Mouse (Mus musculus): ENCODE data around the gene Setdb1.

Setdb1 gene

DNA sequence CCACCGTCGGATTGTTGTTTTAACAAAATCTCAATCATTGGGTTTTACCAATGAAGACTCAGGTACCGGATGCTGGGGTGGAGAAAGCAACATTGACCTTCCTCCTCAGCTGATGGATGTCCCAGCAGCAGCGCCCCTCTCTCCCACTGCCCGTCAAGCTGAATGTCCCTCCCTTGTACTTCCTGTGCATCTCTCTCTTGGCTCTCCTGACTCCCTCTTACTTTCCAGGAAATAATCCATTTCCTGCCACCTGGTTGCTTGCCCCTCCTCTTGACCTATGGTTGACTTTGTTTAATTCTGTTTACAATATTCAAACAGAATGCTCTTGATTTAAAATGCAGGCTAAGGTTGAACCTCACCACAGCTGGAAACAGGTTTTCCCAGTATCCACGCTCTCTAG lies 66.8 kb downstream of the Setdb1 start:
- no peak for DNase-seq

DNA sequence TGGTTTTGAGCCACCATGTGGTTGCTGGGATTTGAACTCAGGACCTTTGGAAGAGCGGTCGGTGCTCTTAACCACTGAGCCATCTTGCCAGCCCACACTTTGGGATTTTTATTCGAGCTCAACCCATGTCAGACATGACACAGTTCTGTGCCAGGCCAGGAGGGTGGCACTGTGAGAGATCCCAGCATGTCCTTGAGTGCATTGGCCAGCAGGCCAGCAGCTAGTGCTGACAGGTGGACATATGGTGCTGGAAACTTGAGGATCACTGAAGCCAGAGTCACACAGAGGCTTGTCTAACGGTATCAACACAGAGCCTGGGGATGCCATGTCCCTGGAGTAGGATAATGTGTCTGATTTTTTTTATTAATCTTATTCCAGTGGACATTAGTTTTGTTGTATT lies 67.6 kb downstream of the Setdb1 start:
- DNase-seq: peak; percentile 78 to 87

DNA sequence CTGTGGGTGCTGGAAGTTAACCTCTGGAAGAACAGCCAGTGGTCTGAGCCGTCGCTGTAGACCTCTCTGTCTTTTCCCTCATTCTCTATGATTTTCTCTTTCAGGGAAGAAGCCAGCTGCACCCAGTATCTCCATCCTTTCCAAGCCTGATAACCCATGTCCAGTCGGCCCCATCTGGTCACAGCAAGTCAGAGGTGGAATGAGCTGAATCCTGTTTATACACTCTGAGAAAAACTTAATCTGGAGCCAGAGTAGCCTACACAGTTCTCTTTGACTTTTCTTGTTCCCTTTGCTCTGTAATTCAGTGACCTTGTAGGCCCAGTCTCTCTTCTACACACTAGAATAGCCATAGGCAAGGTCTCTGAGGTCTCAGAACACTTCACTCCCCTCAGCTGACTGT lies 69.5 kb downstream of the Setdb1 start:
- DNase-seq: no peak

DNA sequence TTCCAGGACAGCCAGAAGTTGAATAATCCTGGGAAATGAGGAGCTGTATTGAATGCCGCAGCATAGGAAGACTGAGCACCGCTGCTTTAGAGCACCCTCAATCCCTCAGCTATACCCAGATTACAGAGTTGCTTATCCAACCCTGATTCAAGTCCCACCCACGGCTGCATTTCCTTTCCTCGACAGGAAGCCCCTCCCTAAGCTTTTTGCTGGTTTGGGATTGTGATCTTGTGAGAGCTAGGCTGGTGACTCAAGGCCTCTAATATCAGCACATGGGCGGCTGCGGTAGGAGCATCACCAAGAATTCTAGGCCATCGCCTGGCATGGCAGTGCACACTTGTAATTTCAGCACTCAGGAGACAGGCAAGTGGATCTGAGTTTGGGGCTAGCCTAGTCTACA lies 70.5 kb downstream of the Setdb1 start:
- DNase-seq: no peak

DNA sequence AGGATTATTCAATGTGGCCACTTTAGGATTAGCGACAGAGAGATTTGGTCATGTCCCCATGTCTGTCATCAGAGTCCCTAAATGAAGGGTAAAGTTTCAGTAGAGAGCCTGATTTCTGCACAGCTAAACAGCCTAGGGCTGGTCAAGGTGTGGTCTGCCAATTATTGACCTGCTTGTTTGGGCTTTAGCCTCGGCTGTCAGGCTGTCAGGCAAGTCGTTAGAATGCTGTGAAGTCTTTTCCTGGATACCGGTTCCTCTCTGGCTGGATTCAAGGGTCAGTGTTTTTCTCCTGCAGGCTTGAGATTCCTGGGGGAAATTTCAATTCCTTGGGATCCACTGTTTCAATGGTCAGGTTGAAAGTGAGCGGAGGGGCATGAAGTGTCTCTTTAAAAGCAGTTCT lies 71.0 kb downstream of the Setdb1 start:
- no peak for DNase-seq

DNA sequence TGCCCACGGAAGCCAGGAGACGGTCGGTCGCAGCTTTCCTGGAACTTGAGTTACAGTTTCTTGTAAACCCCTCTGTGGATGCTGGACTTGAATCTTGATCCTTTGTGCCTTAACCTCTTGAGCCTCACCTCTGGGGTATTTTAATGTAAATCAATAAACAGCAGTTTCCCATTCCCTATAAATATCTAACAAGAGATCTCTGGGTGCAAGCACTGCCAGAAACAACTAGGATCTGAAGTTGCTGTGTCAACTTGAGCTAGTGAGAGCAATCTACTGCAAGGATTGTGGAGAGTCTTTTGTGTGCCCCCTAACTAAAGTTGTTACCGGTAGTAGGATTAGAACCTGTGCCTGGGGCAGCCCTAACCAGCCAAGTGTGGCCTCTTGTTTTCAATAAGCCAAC lies 71.6 kb downstream of the Setdb1 start:
- DNase-seq: no peak

DNA sequence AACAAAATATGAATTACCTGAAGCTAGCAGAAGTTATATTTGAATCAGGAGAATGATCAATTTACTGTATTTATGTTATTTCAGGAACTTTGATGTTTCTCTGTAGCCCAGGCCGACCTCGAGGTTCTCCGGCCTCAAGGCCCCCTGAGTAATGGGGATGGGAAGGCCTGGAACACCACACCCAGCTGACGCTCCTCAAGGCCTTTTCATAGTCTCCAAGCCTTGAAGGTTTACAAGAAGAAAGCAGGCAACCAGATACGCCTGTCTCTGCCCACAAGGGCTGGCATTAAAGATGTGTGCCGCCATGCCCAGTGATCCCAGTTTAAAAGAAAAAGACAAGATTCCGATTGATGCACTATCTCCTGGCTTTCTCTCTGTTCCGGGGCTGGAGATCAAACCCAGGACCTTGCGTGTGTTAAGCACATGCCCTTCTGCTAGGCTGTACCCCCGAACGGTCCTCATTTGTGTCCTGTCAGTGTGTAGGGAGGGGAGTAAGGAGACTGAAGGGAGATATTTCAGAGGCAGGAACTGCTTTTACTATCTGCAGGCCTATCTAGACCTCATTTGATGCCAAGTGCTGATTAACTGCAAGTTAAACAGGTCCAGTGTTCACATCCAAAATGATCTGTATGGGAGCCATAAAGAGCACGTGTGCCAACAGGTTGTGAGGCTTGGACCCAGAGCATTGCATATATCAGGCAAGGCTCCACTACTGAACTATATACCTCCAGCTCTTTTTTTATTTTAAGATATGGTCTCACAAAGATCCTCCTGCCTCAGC lies 72.3 kb downstream of the Setdb1 start:
- no peak for DNase-seq

DNA sequence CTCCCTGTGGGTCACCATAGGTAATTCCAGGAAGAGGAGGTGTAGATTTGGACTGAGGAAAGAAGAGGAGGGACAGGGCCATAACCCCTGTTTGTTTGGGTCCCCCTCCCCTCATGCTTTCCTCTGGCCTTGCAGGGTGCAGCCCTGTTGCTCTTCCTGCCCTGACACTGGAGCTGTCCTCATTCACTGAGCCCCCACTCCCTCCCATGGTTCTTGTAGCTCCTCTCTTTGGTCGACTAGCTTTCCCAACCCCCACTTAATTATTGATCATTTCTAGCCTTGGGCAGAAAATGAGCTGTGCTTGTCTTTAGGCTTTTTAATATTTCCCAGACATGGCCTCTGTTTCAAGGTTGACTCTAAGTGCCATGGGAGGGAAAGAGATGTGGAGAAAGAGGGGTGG lies 72.9 kb downstream of the Setdb1 start:
- DNase-seq: no peak

DNA sequence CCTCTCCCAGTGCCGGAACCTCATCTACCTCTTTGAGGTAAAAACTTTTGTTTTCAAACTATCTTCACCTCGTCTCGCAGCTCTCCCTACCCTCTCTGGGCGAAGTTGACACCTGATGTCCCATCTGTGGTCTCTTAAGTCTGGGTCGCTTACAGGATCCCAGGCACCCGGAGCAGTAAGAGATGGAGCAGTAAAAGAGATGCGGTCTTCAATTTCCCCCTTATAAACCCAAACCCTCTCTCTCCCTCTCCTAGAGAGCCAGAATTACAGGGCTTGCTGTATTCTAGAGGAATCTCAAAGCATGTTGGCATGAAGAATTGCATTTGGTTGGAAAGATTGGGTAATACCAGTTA lies 73.4 kb downstream of the Setdb1 start:
- no peak for DNase-seq

DNA sequence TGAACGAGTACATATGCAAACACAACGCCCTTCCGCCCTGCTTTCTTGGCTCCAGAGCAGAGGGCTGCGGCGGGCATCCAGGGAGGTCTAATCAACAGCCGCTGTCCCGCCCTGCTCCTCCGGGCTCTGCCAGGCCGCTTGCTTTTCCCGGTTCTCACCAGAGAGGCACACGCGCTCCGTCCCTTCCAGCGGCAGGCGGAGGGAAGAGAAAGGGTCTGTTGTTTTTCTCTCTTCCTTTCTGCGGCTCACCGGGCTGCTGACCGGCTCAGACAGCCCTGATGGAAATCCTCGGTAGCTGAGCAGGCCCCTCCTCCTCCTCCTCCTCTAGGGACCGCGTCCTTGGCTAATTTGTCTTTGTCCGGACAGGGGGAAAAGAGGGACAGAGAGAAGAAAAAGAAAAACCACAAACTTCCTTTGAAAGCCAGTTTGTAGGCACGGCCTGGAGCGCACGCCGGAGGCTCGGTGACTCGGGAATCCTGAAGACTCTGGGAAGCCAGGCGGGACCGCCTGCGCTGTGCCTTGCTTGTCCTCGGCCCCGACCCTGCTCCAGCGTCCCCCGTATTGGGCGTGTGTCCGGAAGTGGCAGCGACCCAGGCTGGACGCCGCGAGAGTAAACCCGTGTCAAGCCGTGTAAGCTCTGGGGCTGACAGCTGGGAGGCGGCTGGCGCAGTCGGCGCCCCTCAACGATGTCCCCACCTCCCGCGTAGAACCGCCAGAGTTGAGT lies 74.0 kb downstream of the Setdb1 start:
- DNase-seq: peak; percentile 88 to 90

DNA sequence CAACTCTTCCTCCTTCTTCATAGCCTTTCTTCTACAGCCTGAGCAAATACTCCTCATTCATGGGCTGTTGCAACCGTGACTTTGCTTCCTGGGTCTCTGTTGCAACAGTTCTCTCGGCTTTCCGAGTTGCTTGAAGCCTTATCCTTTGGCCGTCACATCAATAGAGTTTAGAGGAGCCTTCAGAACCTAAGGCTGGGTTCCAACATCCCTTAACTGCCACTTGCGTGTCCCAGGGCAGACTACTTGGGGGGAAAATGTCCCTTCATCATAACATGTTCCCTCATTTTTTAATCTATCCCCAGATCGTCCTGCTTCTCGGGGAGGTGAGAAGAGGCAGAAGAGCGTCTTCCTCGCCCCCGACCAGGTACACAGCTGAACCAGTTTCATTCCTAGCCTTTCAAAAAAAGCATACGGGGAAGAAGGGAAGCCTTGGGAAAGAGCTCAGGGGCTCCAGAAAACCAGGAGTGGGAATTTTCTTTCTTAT lies 74.6 kb downstream of the Setdb1 start:
- DNase-seq: peak; percentile 32 to 61

DNA sequence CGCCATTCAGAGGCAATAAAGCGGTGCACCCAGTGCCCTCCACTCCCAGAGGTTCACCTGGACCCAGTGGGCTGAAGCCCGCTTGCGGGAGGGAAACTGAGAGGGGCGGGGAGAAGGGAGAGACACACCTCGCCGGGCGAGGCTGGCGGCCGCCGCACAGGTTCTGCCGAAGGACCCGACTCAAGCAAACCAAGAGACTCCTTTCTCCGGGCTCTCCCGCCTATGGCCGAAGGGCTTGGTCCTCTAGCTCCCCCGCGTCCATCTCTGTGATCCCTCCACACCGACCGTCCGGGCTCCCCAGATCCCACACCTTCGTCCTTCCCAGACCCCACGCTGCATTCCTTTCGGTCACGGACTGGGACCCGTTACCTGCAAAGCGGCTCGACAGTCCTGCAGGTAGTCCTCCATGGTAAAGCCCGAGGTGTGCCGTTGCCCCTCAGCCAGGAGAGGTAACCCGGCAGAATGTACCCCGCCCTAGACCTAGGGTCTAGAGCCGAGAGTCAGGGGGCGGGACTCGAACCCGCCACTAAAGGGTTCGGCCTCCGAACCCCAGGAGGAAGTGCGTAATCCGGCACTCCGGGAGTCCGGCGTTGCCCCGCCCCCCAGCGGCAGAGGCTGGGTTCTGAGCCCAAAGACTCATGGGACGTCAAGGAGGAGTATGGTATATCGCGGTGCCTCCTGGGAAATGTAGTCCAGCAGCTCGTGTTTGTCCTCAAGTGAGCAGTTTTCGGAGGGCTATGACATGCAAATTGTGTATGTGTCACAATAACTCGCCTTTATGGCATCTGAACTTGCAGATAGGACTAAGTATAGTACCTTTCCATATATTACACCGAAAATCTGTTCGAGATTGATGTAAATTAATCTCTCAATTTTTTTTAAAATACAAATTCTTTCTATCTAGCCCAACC lies 75.5 kb downstream of the Setdb1 start, which contains the start of the genes Mindy1 and Prune1:
Mindy1 (plus strand) TSS at position 130 of the 911 bp plus-strand sequence.
Prune1 (minus strand) TSS at position 861 of the 911 bp plus-strand sequence.
- DNase-seq: peak; percentile 99 to 100

DNA sequence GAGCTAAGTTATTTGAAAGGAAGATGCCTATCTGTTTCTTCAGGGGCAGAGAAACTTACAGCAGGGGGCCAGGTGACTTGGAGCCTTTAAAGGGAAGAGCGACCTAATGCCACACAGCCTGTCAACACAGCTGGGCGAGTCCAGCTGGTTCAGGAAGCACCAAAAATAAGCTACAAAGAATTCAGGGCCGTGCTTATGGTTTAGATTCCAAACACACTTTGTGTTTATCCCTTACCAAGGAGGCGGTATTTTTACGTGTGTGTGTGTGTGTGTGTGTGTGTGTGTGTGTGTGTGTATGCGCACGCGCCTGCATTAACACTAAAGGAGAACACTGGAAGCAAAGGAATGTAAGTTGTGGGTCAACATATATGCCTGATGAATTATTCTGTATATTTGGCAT lies 76.3 kb downstream of the Setdb1 start:
- DNase-seq: peak; percentile 45 to 58

DNA sequence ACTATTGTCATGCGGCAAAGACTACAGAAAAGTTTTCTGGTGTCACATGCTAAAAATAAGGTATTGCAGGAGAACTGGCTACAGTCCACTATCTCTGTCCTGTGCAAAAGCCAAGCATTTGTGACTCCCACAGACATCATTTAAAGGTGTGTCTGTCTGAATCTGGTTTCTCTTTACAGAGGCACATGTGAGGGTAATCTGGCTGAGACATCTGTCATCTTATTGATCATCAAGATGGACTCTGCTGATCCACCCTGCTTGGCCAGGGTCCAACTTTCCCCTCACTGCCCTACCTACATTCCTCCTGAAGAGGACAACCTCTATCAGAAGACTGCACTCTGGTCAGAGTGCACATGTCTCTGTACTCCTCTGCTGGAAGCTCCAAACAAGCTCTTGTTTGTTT lies 79.9 kb downstream of the Setdb1 start:
- peak; percentile 42 to 44 for DNase-seq

DNA sequence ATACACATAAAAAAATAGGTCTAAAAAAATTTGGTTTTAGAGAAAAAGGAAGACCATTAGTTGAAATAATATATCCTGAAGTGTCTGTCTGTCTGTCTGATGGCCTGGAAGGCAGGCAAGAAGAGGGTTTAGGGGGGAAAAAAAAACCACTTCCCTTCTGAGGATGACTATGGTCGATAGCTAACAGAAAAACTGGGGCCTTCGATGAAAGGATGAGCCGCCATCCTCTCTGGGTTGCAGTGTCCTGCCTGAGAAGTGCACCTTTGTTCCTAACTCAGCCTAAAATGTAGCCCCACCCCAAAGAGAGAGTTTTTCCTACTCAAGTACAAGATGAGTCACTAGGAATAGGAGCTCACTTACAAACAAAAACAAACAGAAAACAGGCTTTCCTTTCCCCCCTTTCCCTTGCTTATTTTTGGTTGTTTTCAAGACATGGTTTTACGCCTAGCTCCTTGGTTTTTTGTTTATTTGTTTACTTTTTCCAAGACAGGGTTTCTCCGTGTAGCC lies 80.5 kb downstream of the Setdb1 start:
- no peak for DNase-seq

DNA sequence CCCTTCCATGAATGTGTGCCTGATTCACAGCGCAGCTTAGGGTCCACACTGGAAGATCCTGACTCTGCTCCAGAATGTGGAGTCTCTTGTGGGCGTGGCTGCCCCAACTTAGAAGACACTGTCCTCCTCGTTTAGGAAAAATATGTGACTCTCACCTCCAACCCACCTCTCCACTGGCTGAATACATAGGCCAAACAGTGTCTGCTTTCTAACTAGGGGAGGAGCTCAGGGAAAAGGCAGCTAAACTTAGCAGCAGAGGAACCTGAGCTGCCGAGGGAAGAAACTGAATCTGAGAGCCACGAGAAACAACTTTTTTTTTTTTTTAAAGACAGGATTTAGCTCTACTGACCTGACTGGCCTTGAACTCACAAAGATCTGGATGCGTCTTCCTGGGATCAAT lies 81.8 kb downstream of the Setdb1 start:
- no peak for DNase-seq

DNA sequence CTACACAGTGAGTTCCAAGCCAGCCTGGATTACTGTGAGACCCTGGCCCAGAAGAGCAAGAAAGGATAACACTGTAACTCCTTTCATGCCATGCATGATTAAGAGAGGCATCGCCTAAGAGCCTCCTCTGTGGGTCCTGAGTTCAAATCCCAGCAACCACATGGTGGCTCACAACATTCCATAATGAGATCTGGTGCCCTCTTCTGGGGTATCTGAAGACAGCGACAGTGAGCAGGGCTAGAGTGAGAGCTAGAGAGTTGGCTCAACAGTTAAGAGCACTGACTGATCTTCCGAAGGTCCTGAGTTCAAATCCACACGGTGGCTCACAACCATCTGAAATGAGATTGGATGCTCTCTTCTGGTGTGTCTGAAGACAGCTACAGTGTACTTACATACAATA lies 82.5 kb downstream of the Setdb1 start:
- no peak for DNase-seq

Measured in cerebellum, postnatal 14 days (tissue).